Mouse (Mus musculus) stomach, postnatal 0 days (tissue): Measurements from ENCODE around the gene Por. TPM values are rescaled to one million over a fixed set of nuclear protein-coding genes. Genes with fewer than 3 reads are reported as not detected.

Source experiments
- ATAC-seq: fragments of 200-750 bp; cut with Nextera tagmentation; 2 replicates; pipeline ENCODE4 v1.8.0; 2017; ENCODE audit not compliant: low FRiP score, low TSS enrichment
- DNase-seq: peaks from one replicate; pipeline ENCODE4 v3.0.0-alpha.2; 2016; ENCODE audit warnings: low spot score
- H3K27ac ChIP-seq: fragments of 300-500 bp; sonication (generic); replicated peaks from 2 replicates; pipeline ENCODE4 v1.5.1; 2014; ENCODE audit warnings: mild to moderate bottlenecking, control low read depth
- H3K27me3 ChIP-seq: fragments of 300-500 bp; sonication (generic); 2 replicates; pipeline ENCODE4 v1.6.1; 2014; ENCODE audit warnings: low read length; ENCODE audit not compliant: control insufficient read depth, insufficient read depth
- H3K36me3 ChIP-seq: fragments of 300-500 bp; sonication (generic); 2 replicates; pipeline ENCODE4 v1.6.1; 2014; ENCODE audit warnings: low read length, mixed read lengths; ENCODE audit not compliant: control insufficient read depth, insufficient read depth
- H3K4me1 ChIP-seq: fragments of 300-500 bp; sonication (generic); replicated peaks from 2 replicates; pipeline ENCODE4 v1.6.1; 2014; ENCODE audit warnings: antibody characterized with exemption; ENCODE audit not compliant: control insufficient read depth, insufficient read depth
- H3K4me2 ChIP-seq: fragments of 300-500 bp; sonication (generic); replicated peaks from 2 replicates; pipeline ENCODE4 v1.6.1; 2014; ENCODE audit warnings: low read depth, mild to moderate bottlenecking, control low read depth, moderate library complexity
- H3K4me3 ChIP-seq: fragments of 300-500 bp; sonication (generic); 2 replicates; pipeline ENCODE4 v1.5.1; 2014; ENCODE audit warnings: low read depth, low read length, control low read depth
- H3K9ac ChIP-seq: fragments of 300-500 bp; sonication (generic); 2 replicates; pipeline ENCODE4 v1.6.1; 2014; ENCODE audit warnings: mild to moderate bottlenecking, low read length, control low read depth, mixed read lengths
- H3K9me3 ChIP-seq: fragments of 300-500 bp; sonication (generic); 2 replicates; pipeline ENCODE4 v1.6.1; 2016; ENCODE audit warnings: low read length; ENCODE audit not compliant: control insufficient read depth
- CTCF ChIP-seq: IDR thresholded peaks from 2 replicates; pipeline ENCODE4 v1.5.1; 2016; ENCODE audit warnings: antibody characterized with exemption, low read depth, mild to moderate bottlenecking, moderate library complexity
- EP300 ChIP-seq: optimal IDR thresholded peaks from 2 replicates; pipeline ENCODE3; 2016; ENCODE audit warnings: antibody characterized with exemption
- WGBS: fragments of 180-500 bp; shearing (Covaris S2); extraction: QIAGEN DNeasy Blood & Tissue Kit; methylation state at CpG from one replicate; pipeline ENCODE4 v1.1.7; 2014; 5-methylcytosine and 5-hydroxymethylcytosine counted together
- polyA plus RNA-seq: library from polyadenylated mRNA; unstranded; fragments of >200 nt; fragmentation: Nextera tagmentation; extraction: Ambion mirVana; gene quantifications from 2 replicates; pipeline ENCODE4 v1.2.1, GENCODE M21; 2015

Gene Por
- polyA plus RNA-seq, 1 experiment from 2014 or later = 177 TPM

- ATAC-seq (no peak), DNase-seq (peak; percentile 66)
- Histone ChIP-seq H3K4me1 (0 out of 2 replicates have a peak, but pooled peaks cover 5% of the 10 kb centered on the region), H3K9ac (no peak overlapping the region), H3K36me3 (no peaks in the 10 kb centered on the region), H3K4me2 (no peak overlapping the region), H3K27ac (no peak overlapping the region), H3K9me3 (no peaks in the 10 kb centered on the region), H3K27me3 (no peaks in the 10 kb centered on the region), H3K4me3 (no peak overlapping the region)
- WGBS = 12% methylated on average over 3 of the region's 3 CpGs
- no peak for TF ChIP-seq EP300
- peak; percentile 86 for TF ChIP-seq CTCF
These were observed 39.2 kb upstream of the Por start for GRCm38 (mm10) chr5:135630598-135630997.

GRCm38 (mm10) chr5:135632117-135632796, 37.6 kb upstream of the Por start, which contains the start of gene Rhbdd2:
Rhbdd2 (plus strand) TSS chr5:135632618.
- no peaks in the 10 kb centered on the region for H3K27me3 ChIP-seq
- 0 out of 2 replicates have a peak, but pooled peaks cover 2% of the 10 kb centered on the region for H3K36me3 ChIP-seq
- peak; percentile 98 for ATAC-seq
- 11% methylated on average over 30 of the region's 30 CpGs for whole genome bisulfite sequencing
- H3K4me1 ChIP-seq = 0 out of 2 replicates have a peak, but pooled peaks cover 5% of the 10 kb centered on the region
- H3K9me3 ChIP-seq = no peaks in the 10 kb centered on the region
- H3K9ac ChIP-seq = peak within 1 kb of the TSS; percentile 80
- H3K4me2 ChIP-seq = peak within 1 kb of the TSS; percentile 83
- peak; percentile 100 for DNase-seq
- TF ChIP-seq EP300 = no peak
- TF ChIP-seq CTCF = peak; percentile 75
- peak within 1 kb of the TSS; percentile 75 for H3K4me3 ChIP-seq
- H3K27ac ChIP-seq = peak within 1 kb of the TSS; percentile 79

GRCm38 (mm10) chr5:135632797-135633144, 37.1 kb upstream of the Por start:
- no peaks in the 10 kb centered on the region for H3K27me3 ChIP-seq
- H3K4me3 ChIP-seq = peak overlapping the region; percentile 75
- H3K9me3 ChIP-seq = no peaks in the 10 kb centered on the region
- H3K9ac ChIP-seq = peak overlapping the region; percentile 80
- H3K36me3 ChIP-seq = 0 out of 2 replicates have a peak, but pooled peaks cover 2% of the 10 kb centered on the region
- peak overlapping the region; percentile 79 for H3K27ac ChIP-seq
- 0 out of 2 replicates have a peak, but pooled peaks cover 5% of the 10 kb centered on the region for H3K4me1 ChIP-seq
- no peak for TF ChIP-seq EP300
- no peak for TF ChIP-seq CTCF
- peak overlapping the region; percentile 83 for H3K4me2 ChIP-seq
- ATAC-seq (peak; percentile 78; the same call in 1 of the 2 replicates), DNase-seq (no peak)
- WGBS = under 1% methylated on average over 21 of the region's 21 CpGs

- no peak overlapping the region for H3K4me3 ChIP-seq
- DNase-seq = peak; percentile 76
- peak overlapping the region; percentile 31 for H3K9ac ChIP-seq
- H3K4me2 ChIP-seq = no peak overlapping the region
- 47% methylated on average over 7 of the region's 7 CpGs for WGBS
- no peaks in the 10 kb centered on the region for H3K27me3 ChIP-seq
- H3K4me1 ChIP-seq = peaks cover 3% of the 10 kb centered on the region; the same call in 1 of the 2 replicates
- H3K9me3 ChIP-seq = no peaks in the 10 kb centered on the region
- peak overlapping the region; percentile 92 for H3K27ac ChIP-seq
- TF ChIP-seq EP300 (no peak), CTCF (no peak)
- peak; percentile 86 for ATAC-seq
- H3K36me3 ChIP-seq = peaks cover 5% of the 10 kb centered on the region
These were observed 29.9 kb upstream of the Por start for GRCm38 (mm10) chr5:135639760-135640458.

GRCm38 (mm10) chr5:135640459-135640789, 29.4 kb upstream of the Por start:
- ATAC-seq = no peak
- peaks cover 5% of the 10 kb centered on the region for H3K36me3 ChIP-seq

More at GRCm38 (mm10) chr5:135640459-135640789, 29.4 kb upstream of the Por start:
- 44% methylated on average over 6 of the region's 6 CpGs for WGBS
- H3K4me3 ChIP-seq = no peak overlapping the region
- no peaks in the 10 kb centered on the region for H3K27me3 ChIP-seq
- peaks cover 3% of the 10 kb centered on the region; the same call in 1 of the 2 replicates for H3K4me1 ChIP-seq
- peak overlapping the region; percentile 31; the same call in 1 of the 2 replicates for H3K9ac ChIP-seq
- TF ChIP-seq CTCF = no peak
- TF ChIP-seq EP300 = no peak
- DNase-seq = no peak
- peak overlapping the region; percentile 92 for H3K27ac ChIP-seq
- H3K9me3 ChIP-seq = no peaks in the 10 kb centered on the region
- no peak overlapping the region for H3K4me2 ChIP-seq
